ENCODE assay signal across 17 mouse cellular contexts in genomic region chr6:134951364-134951763, GRCm38 (mm10).
"Had no signal": no experiment of that assay in that cellular context is flagged by ENCODE, and none has a peak within 500 bp of the region (broad histone marks: within the 10 kb centered on the region; RNA-seq: fewer than 3 reads in every experiment).

No protein-coding gene starts in this region.

- H3K4me3 ChIP-seq: layer of hippocampus, adult 2 months; limb, embryonic 10.5 days; midbrain, embryonic 15.5 days; neural tube, embryonic 13.5 days; stomach, embryonic 15.5 days had no signal

- H3K27ac ChIP-seq: layer of hippocampus, adult 2 months; limb, embryonic 10.5 days; midbrain, embryonic 15.5 days; neural tube, embryonic 13.5 days; stomach, embryonic 15.5 days had no signal

- H3K4me2 ChIP-seq: midbrain, embryonic 11.5 days; midbrain, embryonic 15.5 days; neural tube, embryonic 13.5 days; stomach, embryonic 15.5 days had no signal

- H3K9ac ChIP-seq: midbrain, embryonic 15.5 days; neural tube, embryonic 13.5 days; stomach, embryonic 15.5 days had no signal

- H3K36me3 ChIP-seq: midbrain, embryonic 15.5 days; neural tube, embryonic 13.5 days; stomach, embryonic 15.5 days had no signal

- ATAC-seq: lung, postnatal 0 days; midbrain, embryonic 15.5 days had no signal

- H3K4me1 ChIP-seq: limb, embryonic 10.5 days; midbrain, embryonic 15.5 days; stomach, embryonic 15.5 days had no signal

- DNase-seq: kidney, adult 11 months; kidney, adult 9 months; kidney, postnatal 10 days; kidney, postnatal 4 days; lung, adult 2 months; lung, postnatal 36 days; retina, postnatal 1 day; right cerebral cortex, postnatal 4 days; spleen, adult 18-20 months; thymus, postnatal 4 days had no signal

- H3K9me3 ChIP-seq: limb, embryonic 10.5 days; midbrain, embryonic 15.5 days; neural tube, embryonic 13.5 days; stomach, embryonic 15.5 days had no signal

- H3K27me3 ChIP-seq: midbrain, embryonic 15.5 days; neural tube, embryonic 13.5 days; stomach, embryonic 15.5 days had no signal
